Mouse (Mus musculus) ES-Bruce4 (cell line): Measurements from ENCODE around the gene Ssh1.

Experiments
- CTCF ChIP-seq: IDR thresholded peaks from one replicate; pipeline ENCODE4 v1.8.1; 2011; ENCODE audit warnings: low read depth, low read length
- EP300 ChIP-seq: IDR thresholded peaks from 2 replicates; pipeline ENCODE4 v1.6.1; 2011; ENCODE audit warnings: low read depth, low read length; ENCODE audit not compliant: insufficient read depth

GRCm38 (mm10) chr5:113908592-113909441 is 84.9 kb downstream of the Ssh1 start, which contains the start of gene Coro1c:
- no peak for TF ChIP-seq EP300
- TF ChIP-seq CTCF = peak; percentile 70
